Mouse (Mus musculus) gastrocnemius, adult 2 months (tissue): Measurements from ENCODE around the gene Calcrl. TPM values are rescaled to one million over a fixed set of nuclear protein-coding genes. Genes with fewer than 3 reads are reported as not detected.
A peak's percentile ranks its signal among the peaks of the same experiment; 100 is the strongest.

ENCODE experiments used
- DNase-seq: peaks from one replicate; pipeline ENCODE4 v3.0.0; 2022
- H3K27ac ChIP-seq: fragments of 200-600 bp; 2 replicates; pipeline ENCODE4 v1.8.1; 2022; ENCODE audit warnings: mild to moderate bottlenecking
- H3K4me3 ChIP-seq: fragments of 200-600 bp; 2 replicates; pipeline ENCODE4 v1.8.1; 2022; ENCODE audit warnings: mild to moderate bottlenecking, moderate library complexity
- CTCF ChIP-seq: fragments of 200-600 bp; IDR thresholded peaks from 2 replicates; pipeline ENCODE4 v1.8.1; 2022; ENCODE audit warnings: antibody characterized with exemption, mild to moderate bottlenecking, moderate library complexity
- intact Hi-C: fragments of 180-260 bp; cut with DNase I; formaldehyde crosslinking; loops from one replicate; pipeline ENCODE4 v1.15.1; 2025
- total RNA-seq, 2 experiments: library from RNA; stranded (reverse); gene quantifications; 2 replicates each; pipeline ENCODE4 v1.2.3; 2021

Calcrl gene
- total RNA-seq, 2 experiments from 2014 or later = 10.9 to 16.2 TPM

- no peak for DNase-seq
- Histone ChIP-seq H3K27ac (no peak overlapping the region), H3K4me3 (no peak overlapping the region)
- intact Hi-C loops = no loop called here
- no peak for TF ChIP-seq CTCF
Measured at GRCm38 (mm10) chr2:84355281-84355680, 69.9 kb downstream of the Calcrl start.

GRCm38 (mm10) chr2:84347376-84347775 lies 77.8 kb downstream of the Calcrl start:
- Histone ChIP-seq H3K4me3 (no peak overlapping the region), H3K27ac (no peak overlapping the region)
- DNase-seq = no peak
- TF ChIP-seq CTCF = no peak
- intact Hi-C loops = no loop called here

GRCm38 (mm10) chr2:84343756-84344155 lies 81.5 kb downstream of the Calcrl start:
- intact Hi-C loops = no loop called here
- no peak for TF ChIP-seq CTCF
- Histone ChIP-seq H3K27ac (no peak overlapping the region), H3K4me3 (no peak overlapping the region)
- DNase-seq = no peak

GRCm38 (mm10) chr2:84337774-84338450 lies 87.3 kb downstream of the Calcrl start:
- DNase-seq = no peak
- TF ChIP-seq CTCF = no peak
- no peak overlapping the region for H3K4me3 ChIP-seq
- intact Hi-C loops = no loop called here
- H3K27ac ChIP-seq = no peak overlapping the region

GRCm38 (mm10) chr2:84336331-84336730 lies 88.9 kb downstream of the Calcrl start:
- H3K4me3 ChIP-seq = no peak overlapping the region
- intact Hi-C loops = no loop called here
- TF ChIP-seq CTCF = no peak
- no peak for DNase-seq
- H3K27ac ChIP-seq = peak overlapping the region; percentile 21

- intact Hi-C loops = no loop called here
- H3K4me3 ChIP-seq = no peak overlapping the region
- no peak for TF ChIP-seq CTCF
Measured at GRCm38 (mm10) chr2:84316185-84316805, 108.9 kb downstream of the Calcrl start.

GRCm38 (mm10) chr2:84296517-84296916 lies 128.7 kb downstream of the Calcrl start:
- intact Hi-C loops = no loop called here
- TF ChIP-seq CTCF = no peak
- Histone ChIP-seq H3K4me3 (peak overlapping the region; percentile 42), H3K27ac (peak overlapping the region; percentile 72)
- no peak for DNase-seq

More at GRCm38 (mm10) chr2:84316185-84316805, 108.9 kb downstream of the Calcrl start:
- H3K27ac ChIP-seq = no peak overlapping the region
- no peak for DNase-seq

GRCm38 (mm10) chr2:84295068-84295467 lies 130.1 kb downstream of the Calcrl start:
- TF ChIP-seq CTCF = no peak
- no peak for DNase-seq
- H3K27ac ChIP-seq = peak overlapping the region; percentile 49
- no peak overlapping the region for H3K4me3 ChIP-seq
- intact Hi-C loops = no loop called here

- no peak for TF ChIP-seq CTCF
- intact Hi-C loops = loop anchor here (5.0 kb wide), 1 partner anchor 133 kb away; the partner anchor contains the start of gene Calcrl
- DNase-seq = no peak
- H3K27ac ChIP-seq = peak overlapping the region; percentile 49
- H3K4me3 ChIP-seq = no peak overlapping the region
Measured at GRCm38 (mm10) chr2:84294611-84295010, 130.6 kb downstream of the Calcrl start.

GRCm38 (mm10) chr2:84292351-84293000 lies 132.7 kb downstream of the Calcrl start:
- intact Hi-C loops = loop anchor here (5.0 kb wide), 1 partner anchor 135 kb away; the partner anchor contains the start of gene Calcrl
- H3K27ac ChIP-seq = peak overlapping the region; percentile 53
- DNase-seq = no peak

GRCm38 (mm10) chr2:84288940-84289557 lies 136.2 kb downstream of the Calcrl start:
- no peak for TF ChIP-seq CTCF
- intact Hi-C loops = no loop called here

More at GRCm38 (mm10) chr2:84292351-84293000, 132.7 kb downstream of the Calcrl start:
- peak; percentile 44 for TF ChIP-seq CTCF
- no peak overlapping the region for H3K4me3 ChIP-seq

More at GRCm38 (mm10) chr2:84288940-84289557, 136.2 kb downstream of the Calcrl start:
- DNase-seq = no peak
- H3K4me3 ChIP-seq = no peak overlapping the region
- no peak overlapping the region; the same call in 1 of the 2 replicates for H3K27ac ChIP-seq

Other genes starting within 250 kb of the Calcrl start
- 1 to 10 TPM; 2.1 to 2.2 TPM for gene Tfpi, start 51.4 kb upstream of the Calcrl start, total RNA-seq
- 10 to 100 TPM; 25.8 to 35.1 TPM for gene Ctnnd1, start 225.4 kb upstream of the Calcrl start, total RNA-seq
- gene Btbd18, start 233.7 kb upstream of the Calcrl start, total RNA-seq = not detected
- 10 to 100 TPM; 10.7 to 16.4 TPM for gene Selenoh, start 245.4 kb upstream of the Calcrl start, total RNA-seq